Mouse (Mus musculus) embryo, embryonic 10.5 days (tissue): ENCODE measurements around the gene Olfr1371.

Experiments
- DNase-seq: peaks from one replicate; pipeline ENCODE4 v3.0.0-alpha.2; 2015; ENCODE audit warnings: low spot score

The Olfr1371 gene

GRCm38 (mm10) chr11:52213887-52214286, at the start of gene Olfr1371:
Olfr1371 (minus strand) TSS chr11:52213987.
- DNase-seq = no peak

GRCm38 (mm10) chr11:52262338-52262737, 48.6 kb upstream of the Olfr1371 start:
- no peak for DNase-seq

- peak; percentile 46 for DNase-seq
These were observed 48.1 kb upstream of the Olfr1371 start for GRCm38 (mm10) chr11:52261937-52262336.

DNA sequence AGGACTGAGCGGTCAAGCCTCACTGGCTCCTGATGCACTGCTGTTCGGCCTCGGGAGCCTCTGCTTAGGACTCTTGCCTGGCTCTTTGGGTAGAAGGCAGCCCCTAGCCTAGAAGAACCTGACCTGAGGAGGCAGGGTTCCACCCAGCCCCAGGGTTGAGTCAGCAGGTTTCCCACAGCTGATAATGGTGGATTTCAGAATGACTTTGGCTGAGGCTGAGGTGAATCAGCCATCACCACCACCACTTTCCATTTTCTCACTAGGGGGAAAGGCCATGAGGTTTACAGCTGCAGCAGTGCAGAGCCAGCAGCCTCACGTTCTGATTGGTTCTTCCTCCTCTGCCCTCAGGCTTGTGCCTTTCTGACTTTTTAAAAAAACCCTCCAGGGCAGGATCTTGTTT, 47.1 kb upstream of the Olfr1371 start:
- no peak for DNase-seq

DNA sequence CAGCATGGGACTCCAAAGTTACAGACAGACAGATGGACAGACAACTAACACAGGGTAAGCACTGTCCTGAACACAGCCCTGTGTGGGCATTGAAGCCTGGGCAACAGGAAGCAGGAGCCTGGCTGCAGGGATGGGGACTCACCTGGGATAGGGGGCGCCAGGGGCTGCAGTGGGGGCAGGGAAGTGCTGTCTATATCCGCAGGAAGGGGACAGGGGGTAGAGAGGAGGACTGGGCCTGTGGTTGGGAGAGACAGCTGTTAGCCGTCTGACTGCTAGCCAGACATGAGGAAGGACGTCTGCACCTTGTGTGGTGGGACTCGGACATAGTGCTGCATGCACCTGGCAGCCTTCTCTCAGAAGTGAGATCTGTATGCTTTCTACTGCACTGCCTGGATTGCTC, 44.9 kb upstream of the Olfr1371 start:
- DNase-seq = no peak

- DNase-seq = no peak
These were observed 43.6 kb upstream of the Olfr1371 start for GRCm38 (mm10) chr11:52257376-52257775.

GRCm38 (mm10) chr11:52255077-52255476, 41.3 kb upstream of the Olfr1371 start:
- DNase-seq = no peak

- DNase-seq = peak; percentile 84
These were observed 40.0 kb upstream of the Olfr1371 start for GRCm38 (mm10) chr11:52253674-52254375.

- DNase-seq = no peak
These were observed 38.9 kb upstream of the Olfr1371 start for GRCm38 (mm10) chr11:52252692-52253091.

DNA sequence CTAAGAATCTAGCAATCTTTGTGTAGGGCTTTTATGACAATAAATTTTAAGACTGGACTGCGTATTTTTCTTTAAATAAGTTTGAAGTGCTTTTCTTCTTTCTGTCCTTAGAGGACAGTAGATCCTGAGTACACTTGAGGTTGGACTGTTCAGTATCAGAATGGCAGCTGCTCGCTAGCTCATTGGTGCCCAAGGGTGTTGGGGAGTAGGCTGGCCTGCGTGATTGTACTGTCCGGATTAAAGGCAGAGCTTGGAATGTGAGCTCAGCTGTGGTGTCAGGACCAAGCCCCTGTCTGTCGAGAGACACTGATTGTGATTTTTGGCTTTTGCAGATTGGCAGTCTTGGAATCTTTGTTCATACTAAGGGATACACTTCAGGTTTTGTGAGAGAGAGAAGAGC, 38.0 kb upstream of the Olfr1371 start:
- DNase-seq = no peak

- DNase-seq = no peak
These were observed 35.7 kb upstream of the Olfr1371 start for GRCm38 (mm10) chr11:52249452-52249851.

DNA sequence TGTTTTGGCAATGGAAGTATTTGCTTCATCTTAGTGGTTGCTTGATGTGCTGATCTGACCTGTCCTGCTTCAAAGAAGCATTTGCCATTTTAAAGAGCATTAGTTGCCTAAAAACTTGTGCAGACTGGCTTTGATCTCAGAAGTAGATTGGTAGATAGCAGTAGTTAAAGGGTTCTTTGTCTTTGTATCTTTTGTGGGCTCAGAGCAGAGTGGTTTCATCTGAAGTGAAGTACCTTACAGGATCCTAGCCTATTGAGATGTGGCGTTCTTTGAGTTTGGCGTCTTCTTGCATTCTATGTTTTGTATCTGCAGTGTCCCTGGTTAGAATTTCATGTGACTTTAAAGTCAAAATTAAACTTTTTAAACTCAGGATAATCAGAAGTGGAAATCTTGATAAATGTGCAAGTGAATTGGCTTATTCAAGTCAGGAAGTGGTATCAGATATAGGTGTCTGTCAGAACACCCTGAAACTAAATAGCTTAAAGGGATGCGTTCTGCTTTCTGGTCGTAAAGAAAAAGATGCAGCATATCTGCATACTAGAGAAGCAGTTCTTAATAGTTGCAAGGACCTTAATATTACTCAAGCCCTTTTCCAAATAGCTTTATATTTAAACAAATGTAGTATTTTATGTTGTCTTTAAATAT, 27.2 kb upstream of the Olfr1371 start:
- no peak for DNase-seq

- no peak for DNase-seq
These were observed 20.7 kb upstream of the Olfr1371 start for GRCm38 (mm10) chr11:52234509-52234908.

DNA sequence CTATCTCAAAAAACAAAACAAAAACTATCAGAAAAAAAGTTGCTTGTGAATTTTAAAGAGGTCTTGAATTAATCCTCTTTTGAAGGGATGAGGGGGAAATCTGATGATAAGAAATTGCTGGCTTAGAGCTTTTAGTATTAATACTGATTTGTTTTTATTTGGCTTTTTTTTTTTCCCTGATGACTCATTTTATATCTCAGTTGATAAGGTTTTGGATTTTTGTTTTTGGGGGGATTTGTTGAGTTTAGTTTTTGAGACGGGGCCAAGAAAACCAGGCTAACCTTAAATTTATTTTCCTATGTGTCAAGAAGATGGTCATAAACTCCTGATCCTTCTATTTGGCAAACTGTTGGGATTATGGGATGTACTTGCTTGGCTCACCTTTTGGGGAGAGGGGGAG, 20.1 kb upstream of the Olfr1371 start:
- no peak for DNase-seq

- no peak for DNase-seq
These were observed 19.4 kb upstream of the Olfr1371 start for GRCm38 (mm10) chr11:52233043-52233653.

DNA sequence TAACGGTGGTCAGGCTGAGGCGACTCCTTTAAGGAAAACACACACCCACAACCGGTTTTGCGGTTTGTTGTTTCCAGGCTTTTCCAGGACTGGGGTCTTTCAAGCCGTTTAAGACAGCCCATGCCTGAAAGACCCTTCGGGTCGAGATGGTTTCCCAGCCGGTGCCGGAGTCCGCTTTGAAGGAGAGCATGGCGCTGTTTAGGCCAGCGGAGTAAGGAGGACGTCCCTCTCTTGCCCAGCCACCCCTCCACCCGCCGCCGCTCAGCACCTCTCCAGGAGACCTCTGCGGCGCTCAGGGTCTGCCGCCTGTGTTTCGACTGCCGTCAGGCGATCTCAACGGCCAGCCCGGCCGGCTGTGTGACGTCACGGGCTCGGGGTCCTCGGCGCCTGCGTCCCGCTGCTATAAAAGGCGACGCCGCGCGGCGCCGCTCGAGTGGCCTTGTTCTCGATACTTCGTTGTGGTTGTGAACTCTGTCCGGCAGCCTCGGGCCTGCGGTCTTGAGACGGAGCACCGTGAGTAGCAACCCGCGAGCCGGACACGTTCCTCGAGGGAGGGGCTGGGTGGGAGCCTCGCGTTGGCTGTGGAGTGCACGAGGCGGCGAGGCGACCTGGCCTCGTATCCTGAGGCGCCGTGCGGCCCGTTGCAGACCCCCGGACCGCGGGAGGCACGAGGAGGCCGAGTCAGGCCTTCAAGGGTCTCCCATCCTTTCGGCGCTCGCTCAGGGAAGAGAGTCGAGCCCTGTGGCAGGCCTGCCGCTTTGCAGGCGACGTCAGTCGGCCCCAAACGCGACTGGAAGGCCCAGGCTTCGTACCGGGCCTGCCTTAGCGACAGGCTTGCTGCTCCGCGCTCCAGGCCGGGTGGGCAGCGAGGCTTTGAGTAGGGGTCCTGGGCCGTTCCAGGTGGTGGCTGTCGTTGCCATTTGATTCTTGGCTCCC, 18.1 kb upstream of the Olfr1371 start, which contains the start of gene Skp1a:
Gene Skp1a, plus strand, starts transcription at position 390 of the 936 bp plus-strand sequence.
- peak; percentile 92 for DNase-seq

DNA sequence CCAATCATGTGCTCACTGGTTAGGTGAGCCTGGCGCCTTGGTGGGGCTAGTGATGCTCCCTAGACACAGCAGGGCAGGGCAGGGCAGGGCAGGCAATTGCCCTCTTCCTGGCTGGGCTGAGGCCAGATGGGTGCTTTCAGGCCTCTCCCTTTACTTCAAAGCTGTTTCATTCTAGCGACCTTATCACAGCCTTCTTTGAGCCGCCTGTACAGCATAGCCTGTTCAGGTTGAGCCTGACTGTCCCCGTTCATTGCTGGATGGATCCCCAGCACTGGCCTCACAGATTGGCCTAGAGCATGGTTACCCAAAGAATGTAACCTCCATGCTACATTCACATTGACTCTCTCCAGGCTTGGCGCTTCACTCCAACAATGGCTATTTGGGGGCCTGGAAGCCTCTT, 16.9 kb upstream of the Olfr1371 start:
- no peak for DNase-seq

GRCm38 (mm10) chr11:52228722-52229448, 15.1 kb upstream of the Olfr1371 start:
- DNase-seq = no peak

DNA sequence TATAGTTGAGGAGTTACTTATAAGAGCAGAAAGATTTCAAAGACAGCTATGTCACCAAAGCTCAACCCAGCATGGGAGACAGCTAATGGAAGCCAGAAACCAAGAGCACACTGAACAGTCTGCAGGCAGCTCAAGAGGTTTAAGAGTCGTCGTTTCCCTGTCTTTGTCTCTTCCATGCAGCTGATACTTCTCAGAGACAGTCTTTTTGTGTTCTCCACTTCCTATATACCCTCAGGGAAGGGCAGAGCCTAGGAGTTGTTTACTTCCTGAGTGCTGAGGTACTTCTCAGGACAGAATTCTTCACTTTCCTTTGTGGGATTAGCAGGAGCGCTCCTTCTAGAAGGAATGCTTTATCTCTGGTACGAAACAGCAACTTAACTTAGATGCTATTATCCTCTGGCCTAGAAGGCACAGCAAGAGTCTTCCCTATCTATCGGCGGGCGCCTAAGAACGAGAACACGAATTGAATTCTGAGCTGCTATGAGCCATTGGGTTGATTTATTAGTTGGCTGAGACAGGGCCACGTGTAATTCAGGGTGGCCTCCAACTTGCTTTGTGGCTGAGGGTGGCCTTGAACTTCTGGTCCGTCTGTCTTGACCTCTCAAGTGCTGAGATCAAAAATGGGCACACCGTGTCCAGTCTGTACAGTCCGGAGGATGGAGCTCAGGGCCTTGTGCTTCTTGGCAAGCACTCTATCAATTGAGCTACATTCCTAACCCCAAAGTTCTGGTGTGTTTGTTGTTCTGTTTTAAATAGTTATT, 13.9 kb upstream of the Olfr1371 start:
- DNase-seq = no peak

DNA sequence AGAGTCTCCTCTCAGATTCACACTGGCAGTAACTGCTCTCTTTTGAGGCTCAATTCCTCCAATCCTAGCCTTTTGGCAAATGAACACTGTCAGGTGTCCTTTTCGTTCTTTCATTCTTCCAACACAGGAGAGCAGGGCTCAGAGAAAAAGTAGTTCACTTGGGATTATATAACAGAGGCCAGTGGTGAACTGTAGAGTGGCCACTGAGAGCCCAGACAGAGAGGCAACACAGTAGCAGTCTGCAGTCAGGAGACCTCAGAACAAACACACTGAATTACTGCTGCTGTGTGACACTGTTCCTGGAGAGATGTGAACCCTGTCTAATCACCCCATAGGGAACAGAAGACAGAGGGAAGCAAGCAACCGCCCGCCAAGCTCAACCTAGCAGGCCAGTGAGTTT, 13.3 kb upstream of the Olfr1371 start:
- no peak for DNase-seq
